Mouse (Mus musculus) spleen, postnatal 4 days (tissue): Measurements from ENCODE around the gene Adamts2.

Experiments used
- DNase-seq, 2 experiments: peaks; one replicate each; pipeline ENCODE4 v3.0.0; 2022; ENCODE audit warnings: low spot score in 2 of 2

Adamts2 gene

GRCm38 (mm10) chr11:50848520-50849137 is 246.7 kb downstream of the Adamts2 start:
- peak in 1 of 2 experiments; percentile 23 for DNase-seq

GRCm38 (mm10) chr11:50849310-50849709 is 247.4 kb downstream of the Adamts2 start:
- DNase-seq: peak in 1 of 2 experiments; percentile 28

- peak in 1 of 2 experiments; percentile 62 for DNase-seq
Observed at GRCm38 (mm10) chr11:50850177-50850735, 248.4 kb downstream of the Adamts2 start, which contains the start of gene Grm6. Grm6 (plus strand) TSS chr11:50850685.

- no peak for DNase-seq
Observed at GRCm38 (mm10) chr11:50850989-50851601, 249.2 kb downstream of the Adamts2 start.
